ENCODE assay signal across 19 mouse cellular contexts in genomic region chr5:119016420-119016819, GRCm38 (mm10).
DNase-seq lines count a peak whose midpoint lies in the region; ATAC-seq and TF ChIP-seq lines count a peak whose summit lies in the region.
"Had no signal": no experiment of that assay in that cellular context is flagged by ENCODE, and none has a peak within 500 bp of the region (broad histone marks: within the 10 kb centered on the region; RNA-seq: fewer than 3 reads in every experiment).

No protein-coding gene starts in this region.

- H3K4me2 ChIP-seq in kidney, embryonic 14.5 days (replicated peaks; ENCODE audit: low read depth, low read length): no peak overlapping the region
- H3K4me2 ChIP-seq in kidney, embryonic 15.5 days: no peak overlapping the region
- no peak overlapping the region for H3K4me2 ChIP-seq in neural tube, embryonic 11.5 days (ENCODE audit: low read depth)
- H3K4me2 ChIP-seq: heart, embryonic 11.5 days had no signal

- H3K9me3 ChIP-seq in kidney, embryonic 14.5 days (ENCODE audit: control insufficient read depth, low read length): peaks cover 2% of the 10 kb centered on the region; the same call in 1 of the 2 replicates
- peaks cover 3% of the 10 kb centered on the region; the same call in 1 of the 2 replicates for H3K9me3 ChIP-seq in kidney, embryonic 15.5 days (replicated peaks)
- no peaks in the 10 kb centered on the region for H3K9me3 ChIP-seq in neural tube, embryonic 11.5 days (ENCODE audit: control insufficient read depth, low read length)

- 19% methylated on average over 4 of the region's 4 CpGs for WGBS in kidney, embryonic 14.5 days
- 20% methylated on average over 4 of the region's 4 CpGs for WGBS in kidney, embryonic 15.5 days
- 12% methylated on average over 4 of the region's 4 CpGs for WGBS in neural tube, embryonic 11.5 days
- 62% methylated on average over 4 of the region's 4 CpGs for WGBS in thymus, adult 2 months

- H3K27me3 ChIP-seq in kidney, embryonic 14.5 days (ENCODE audit: control insufficient read depth, insufficient read depth, low read length): no peaks in the 10 kb centered on the region
- 0 out of 2 replicates have a peak, but pooled peaks cover 9% of the 10 kb centered on the region for H3K27me3 ChIP-seq in kidney, embryonic 15.5 days
- no peaks in the 10 kb centered on the region for H3K27me3 ChIP-seq in neural tube, embryonic 11.5 days (ENCODE audit: control insufficient read depth, insufficient read depth, low read length)
- no peaks in the 10 kb centered on the region for H3K27me3 ChIP-seq in thymus, adult 2 months (ENCODE audit: control insufficient read depth, insufficient read depth, low read length)

- no peaks in the 10 kb centered on the region for H3K4me1 ChIP-seq in kidney, embryonic 14.5 days (ENCODE audit: control insufficient read depth, insufficient read depth, low read length)
- H3K4me1 ChIP-seq in kidney, embryonic 15.5 days: peaks cover 8% of the 10 kb centered on the region
- peaks cover 5% of the 10 kb centered on the region; the same call in 1 of the 2 replicates for H3K4me1 ChIP-seq in neural tube, embryonic 11.5 days (ENCODE audit: control insufficient read depth, insufficient read depth, low read length)
- no peaks in the 10 kb centered on the region for H3K4me1 ChIP-seq in thymus, adult 2 months (replicated peaks; ENCODE audit: control insufficient read depth, insufficient read depth, low read length)

- no peak overlapping the region for H3K4me3 ChIP-seq in kidney, embryonic 14.5 days (ENCODE audit: low read length)
- no peak overlapping the region for H3K4me3 ChIP-seq in kidney, embryonic 15.5 days (replicated peaks)
- no peak overlapping the region for H3K4me3 ChIP-seq in neural tube, embryonic 11.5 days (ENCODE audit: low read depth, low read length)
- H3K4me3 ChIP-seq in thymus, adult 2 months (ENCODE audit: control insufficient read depth, insufficient read depth, low read length): no peak overlapping the region
- H3K4me3 ChIP-seq: left cerebral cortex, adult 2 months had no signal

- TF ChIP-seq CTCF in thymus, adult 2 months (IDR thresholded peaks at IDR 0.05; ENCODE audit: borderline replicate concordance, control insufficient read depth, extremely low read depth, insufficient read depth, low read length, poor library complexity): no peak

- TF ChIP-seq POLR2A in thymus, adult 2 months (IDR thresholded peaks at IDR 0.05; ENCODE audit: control insufficient read depth, extremely low read depth, insufficient read depth, low read length, poor library complexity): no peak

- H3K36me3 ChIP-seq in kidney, embryonic 14.5 days (ENCODE audit: control insufficient read depth, insufficient read depth, low read length): no peaks in the 10 kb centered on the region
- H3K36me3 ChIP-seq in kidney, embryonic 15.5 days: no peaks in the 10 kb centered on the region
- H3K36me3 ChIP-seq in neural tube, embryonic 11.5 days (ENCODE audit: control insufficient read depth, insufficient read depth, low read length): no peaks in the 10 kb centered on the region
- no peaks in the 10 kb centered on the region for H3K36me3 ChIP-seq in thymus, adult 2 months (ENCODE audit: control insufficient read depth, insufficient read depth, low read length)

- H3K27ac ChIP-seq in kidney, embryonic 14.5 days (ENCODE audit: low read depth, low read length): no peak overlapping the region
- H3K27ac ChIP-seq in kidney, embryonic 15.5 days: no peak overlapping the region
- no peak overlapping the region for H3K27ac ChIP-seq in neural tube, embryonic 11.5 days (ENCODE audit: low read depth, low read length)
- H3K27ac ChIP-seq in thymus, adult 2 months (ENCODE audit: control insufficient read depth, insufficient read depth, low read length): no peak overlapping the region
- H3K27ac ChIP-seq: left cerebral cortex, adult 2 months; stomach, postnatal 0 days had no signal

- 0 out of 2 replicates have a peak, but pooled peaks have one; percentile 28 for ATAC-seq in kidney, embryonic 14.5 days (ENCODE audit: low FRiP score, low TSS enrichment)
- ATAC-seq in kidney, embryonic 15.5 days (replicated peaks; ENCODE audit: low FRiP score): no peak
- ATAC-seq in neural tube, embryonic 11.5 days (ENCODE audit: insufficient read depth, low FRiP score, low TSS enrichment): no peak

- H3K9ac ChIP-seq in kidney, embryonic 14.5 days (ENCODE audit: low read depth, low read length): no peak overlapping the region
- no peak overlapping the region for H3K9ac ChIP-seq in kidney, embryonic 15.5 days
- H3K9ac ChIP-seq in neural tube, embryonic 11.5 days (ENCODE audit: low read length): no peak overlapping the region

- peak; percentile 35 for DNase-seq in neural tube, embryonic 11.5 days (ENCODE audit: low spot score)
- DNase-seq in neural tube, embryonic 10.5 days (ENCODE audit: extremely low spot score, low spot score): no peak
- DNase-seq in embryo, embryonic 11 days: peak; percentile 51
- no peak for DNase-seq in thymus, adult 2 months
- DNase-seq in cerebellum, postnatal 36 days: no peak
- DNase-seq: cerebellum, adult 8-10 months; heart, postnatal 14 days; kidney, adult 2 months; kidney, postnatal 4 days; layer of hippocampus, adult 9-11 months; left cerebral cortex, postnatal 4 days; lung, adult 2 months; lung, postnatal 36 days; right cerebral cortex, postnatal 4 days had no signal

Comparison
In these comparisons a context has a peak if more than half of its experiments do, and no peak if none do; other contexts are left out.
1. DNase-seq: peak in neural tube, embryonic 11.5 days (single experiment) and embryo, embryonic 11 days (single experiment); none in neural tube, embryonic 10.5 days (single experiment), thymus, adult 2 months (single experiment) and cerebellum, postnatal 36 days (0 of 2).